Mouse (Mus musculus) ES-E14 (cell line): ENCODE measurements at regions not wholly inside any gene's neighbourhood (a gene's known extent, or its start where the extent isn't known, plus 50 kb on each side); places are given as distances from the start of the nearest gene placed in this dataset.

ENCODE experiments used
- CHD2 ChIP-seq: IDR thresholded peaks from 2 replicates; pipeline ENCODE4 v1.6.1; 2014; ENCODE audit warnings: mild to moderate bottlenecking, low read depth, low read length, inconsistent platforms
- MAFK ChIP-seq: IDR thresholded peaks from 2 replicates; pipeline ENCODE4 v1.6.1; 2014; ENCODE audit warnings: mild to moderate bottlenecking, low read depth, low read length, inconsistent platforms; ENCODE audit not compliant: insufficient read depth
- ZC3H11A ChIP-seq: IDR thresholded peaks from 2 replicates; pipeline ENCODE4 v1.6.1; 2012; ENCODE audit warnings: low read depth, mild to moderate bottlenecking, inconsistent platforms, low read length, borderline replicate concordance
- ZNF384 ChIP-seq: IDR thresholded peaks from 2 replicates; pipeline ENCODE4 v1.6.1; 2012; ENCODE audit warnings: low read depth, low read length, inconsistent platforms

DNA sequence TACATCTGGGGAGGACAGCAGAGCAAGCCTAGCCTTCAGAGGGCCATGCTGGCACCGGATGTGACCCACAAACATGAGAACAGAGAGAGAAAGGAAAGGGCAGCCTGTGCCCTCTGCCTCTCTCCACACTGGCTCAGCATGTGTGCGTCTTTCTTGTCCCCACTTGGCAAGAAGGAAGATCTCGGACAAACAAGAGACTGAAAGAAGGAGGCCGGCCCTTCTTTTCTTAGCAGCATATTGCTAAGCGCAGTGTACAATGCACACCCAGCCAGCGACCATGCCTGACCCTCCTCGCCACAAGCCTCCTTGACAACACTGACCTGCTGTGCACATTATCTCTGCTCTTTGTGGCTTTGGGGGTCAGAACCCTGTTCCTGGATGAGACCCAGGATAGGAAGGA is 181.4 kb upstream of the Dapk1 start:
- TF ChIP-seq CHD2: no peak
- no peak for TF ChIP-seq ZC3H11A
- TF ChIP-seq MAFK: no peak
- TF ChIP-seq ZNF384: no peak
